Mouse (Mus musculus) kidney, embryonic 16.5 days (tissue): Measurements from ENCODE around the gene Gm525. TPM values are rescaled to one million over a fixed set of nuclear protein-coding genes. Genes with fewer than 3 reads are reported as not detected.

Experiments used
- polyA plus RNA-seq: library from polyadenylated mRNA; unstranded; fragments of >200 nt; fragmentation: Nextera tagmentation; extraction: Ambion mirVana; gene quantifications from 2 replicates; pipeline ENCODE4 v1.2.1, GENCODE M21; 2015

Gm525 gene
- polyA plus RNA-seq, 1 experiment from 2014 or later: 0.41 TPM

Other genes with a start within 250 kb of the Gm525 start
- gene Akap1, start 209.3 kb upstream of the Gm525 start, polyA plus RNA-seq: 23.7 and 24.3 TPM in 2 replicates
- gene Scpep1, start 118.4 kb upstream of the Gm525 start, polyA plus RNA-seq: 143 and 158 TPM in 2 replicates
- gene Elobl, start 106.9 kb upstream of the Gm525 start, polyA plus RNA-seq: not detected in 2 replicates
- 16.7 and 17.4 TPM in 2 replicates for gene Coil, start 103.6 kb upstream of the Gm525 start, polyA plus RNA-seq
- 17.0 and 17.8 TPM in 2 replicates for gene Trim25, start 74.5 kb upstream of the Gm525 start, polyA plus RNA-seq
- gene Dgke, start 7.0 kb upstream of the Gm525 start, polyA plus RNA-seq: 4.0 and 4.3 TPM in 2 replicates
- gene Nog, start 228.5 kb downstream of the Gm525 start, polyA plus RNA-seq: 0.80 and 1.0 TPM in 2 replicates